Mouse (Mus musculus) embryonic facial prominence, embryonic 13.5 days (tissue): ENCODE results near the gene Tubg2. TPM values are rescaled to one million over a fixed set of nuclear protein-coding genes. Genes with fewer than 3 reads are reported as not detected.
"Not testable (repeated sequence)": the region's sequence is repeated elsewhere in the genome, so short reads cannot be mapped to it uniquely, and the experiment has no call there.

ENCODE experiments used
- ATAC-seq: fragments of 200-750 bp; cut with Nextera tagmentation; 2 replicates; pipeline ENCODE4 v1.8.0; 2017; ENCODE audit warnings: low read depth; ENCODE audit not compliant: insufficient number of reproducible peaks, insufficient read depth, low FRiP score, low TSS enrichment
- H3K27ac ChIP-seq: fragments of 300-500 bp; sonication (generic); 2 replicates; pipeline ENCODE4 v1.5.1; 2015; ENCODE audit warnings: moderate library complexity, mild to moderate bottlenecking, inconsistent platforms
- H3K27me3 ChIP-seq: fragments of 300-500 bp; sonication (generic); 2 replicates; pipeline ENCODE4 v1.6.1; 2015; ENCODE audit warnings: mild to moderate bottlenecking, inconsistent platforms
- H3K36me3 ChIP-seq: fragments of 300-500 bp; sonication (generic); 2 replicates; pipeline ENCODE4 v1.6.1; 2015; ENCODE audit warnings: mild to moderate bottlenecking, inconsistent platforms
- H3K4me1 ChIP-seq: fragments of 300-500 bp; sonication (generic); 2 replicates; pipeline ENCODE4 v1.6.1; 2015; ENCODE audit warnings: inconsistent platforms
- H3K4me2 ChIP-seq: fragments of 300-500 bp; sonication (generic); 2 replicates; pipeline ENCODE4 v1.6.1; 2015; ENCODE audit warnings: moderate library complexity, mild to moderate bottlenecking, inconsistent platforms
- H3K4me3 ChIP-seq: fragments of 300-500 bp; sonication (generic); 2 replicates; pipeline ENCODE4 v1.5.1; 2015; ENCODE audit warnings: mild to moderate bottlenecking, inconsistent platforms
- H3K9ac ChIP-seq: fragments of 300-500 bp; sonication (generic); 2 replicates; pipeline ENCODE4 v1.6.1; 2015; ENCODE audit warnings: mild to moderate bottlenecking, inconsistent platforms
- H3K9me3 ChIP-seq: fragments of 300-500 bp; sonication (generic); 2 replicates; pipeline ENCODE4 v1.6.1; 2016; ENCODE audit warnings: inconsistent platforms
- WGBS: fragments of 180-500 bp; shearing (Covaris S2); methylation state at CpG from one replicate; pipeline ENCODE4 v1.1.7; 2015; ENCODE audit warnings: mixed read lengths; 5-methylcytosine and 5-hydroxymethylcytosine counted together
- polyA plus RNA-seq: library from polyadenylated mRNA; unstranded; fragments of >200 nt; fragmentation: Nextera tagmentation; extraction: Ambion mirVana; gene quantifications from 2 replicates; pipeline ENCODE4 v1.2.1, GENCODE M21; 2015

Gene Tubg2
- polyA plus RNA-seq, 1 experiment from 2014 or later: 12.6 TPM

DNA sequence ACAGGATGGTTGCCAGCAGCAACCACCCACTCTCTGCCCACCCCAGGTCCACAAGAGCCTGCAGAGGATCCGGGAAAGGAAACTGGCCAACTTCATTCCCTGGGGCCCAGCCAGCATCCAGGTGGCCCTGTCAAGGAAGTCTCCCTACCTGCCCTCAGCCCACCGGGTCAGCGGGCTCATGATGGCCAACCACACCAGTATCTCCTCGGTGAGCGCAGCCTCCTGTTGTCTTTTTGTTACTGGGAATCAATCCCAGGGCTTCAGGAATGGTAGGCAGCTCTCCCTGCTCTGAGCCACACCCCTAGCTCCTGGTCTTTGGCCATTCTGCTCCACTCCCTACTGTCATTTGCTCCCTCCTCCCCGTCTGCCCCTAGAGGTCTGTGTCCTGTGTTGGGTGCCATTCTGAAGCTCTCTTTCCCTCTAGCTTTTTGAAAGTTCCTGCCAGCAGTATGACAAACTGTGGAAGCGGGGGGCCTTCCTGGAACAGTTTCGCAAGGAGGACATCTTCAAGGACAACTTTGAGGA is 5.3 kb downstream of the Tubg2 start:
- Histone ChIP-seq H3K4me1 (peaks cover 27% of the 10 kb centered on the region), H3K36me3 (peaks cover 35% of the 10 kb centered on the region), H3K27me3 (peaks cover 46% of the 10 kb centered on the region)
- not testable (repeated sequence) for H3K4me3 ChIP-seq, H3K4me2 ChIP-seq, ATAC-seq, H3K9ac ChIP-seq, H3K27ac ChIP-seq, H3K9me3 ChIP-seq
- 83% methylated on average over 8 of the region's 8 CpGs for WGBS

DNA sequence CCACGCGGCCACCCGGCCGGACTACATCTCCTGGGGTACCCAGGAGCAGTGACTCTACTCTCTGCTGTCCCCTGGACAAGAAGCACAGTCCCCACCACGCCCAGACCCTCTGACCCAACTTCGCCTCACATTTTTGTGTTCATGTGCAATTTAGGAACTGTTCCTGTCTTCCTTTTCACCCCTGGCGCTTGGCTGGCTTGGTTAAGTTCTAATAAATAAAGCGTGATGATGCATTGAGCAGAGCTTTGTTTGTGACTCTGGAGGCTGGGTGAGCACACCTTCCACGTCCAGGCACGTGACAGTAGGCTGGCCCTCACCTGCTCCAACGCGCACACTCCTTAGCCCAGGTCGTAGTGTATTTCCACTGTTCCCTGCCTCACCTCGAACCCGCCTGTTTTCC is 5.8 kb downstream of the Tubg2 start:
- 83% methylated on average over 15 of the region's 15 CpGs for WGBS
- no peak overlapping the region for H3K9ac ChIP-seq
- H3K27me3 ChIP-seq: peaks cover 51% of the 10 kb centered on the region
- no peak overlapping the region for H3K27ac ChIP-seq
- peaks cover 40% of the 10 kb centered on the region for H3K36me3 ChIP-seq
- H3K4me3 ChIP-seq: no peak overlapping the region
- H3K4me1 ChIP-seq: peaks cover 23% of the 10 kb centered on the region
- H3K9me3 ChIP-seq: no peaks in the 10 kb centered on the region
- no peak for ATAC-seq
- H3K4me2 ChIP-seq: no peak overlapping the region

DNA sequence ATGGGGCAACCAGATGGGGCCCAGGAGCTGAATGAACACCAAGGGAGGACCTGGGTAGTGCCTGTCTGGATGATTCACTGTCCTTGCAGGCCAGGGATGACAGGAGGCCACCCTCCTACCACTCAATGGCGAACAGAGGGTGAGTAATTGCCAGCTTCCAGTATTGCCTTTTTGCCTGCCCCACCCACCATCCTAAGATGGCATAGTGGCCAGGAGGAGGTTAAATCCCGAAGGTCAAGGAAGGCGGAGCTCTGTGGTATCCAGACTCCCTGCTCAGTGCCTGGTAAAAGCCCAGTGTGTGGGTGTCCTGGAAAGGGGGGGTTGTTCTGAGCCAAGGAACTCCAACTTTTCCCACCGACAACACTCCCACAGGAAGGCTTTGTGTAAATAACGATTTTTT is 6.6 kb downstream of the Tubg2 start:
- Histone ChIP-seq H3K4me1 (peaks cover 23% of the 10 kb centered on the region), H3K4me3 (no peak overlapping the region), H3K27me3 (peaks cover 58% of the 10 kb centered on the region), H3K36me3 (peaks cover 46% of the 10 kb centered on the region), H3K9me3 (no peaks in the 10 kb centered on the region), H3K27ac (no peak overlapping the region), H3K4me2 (no peak overlapping the region), H3K9ac (no peak overlapping the region)
- ATAC-seq: no peak
- WGBS: 56% methylated on average over 5 of the region's 5 CpGs

DNA sequence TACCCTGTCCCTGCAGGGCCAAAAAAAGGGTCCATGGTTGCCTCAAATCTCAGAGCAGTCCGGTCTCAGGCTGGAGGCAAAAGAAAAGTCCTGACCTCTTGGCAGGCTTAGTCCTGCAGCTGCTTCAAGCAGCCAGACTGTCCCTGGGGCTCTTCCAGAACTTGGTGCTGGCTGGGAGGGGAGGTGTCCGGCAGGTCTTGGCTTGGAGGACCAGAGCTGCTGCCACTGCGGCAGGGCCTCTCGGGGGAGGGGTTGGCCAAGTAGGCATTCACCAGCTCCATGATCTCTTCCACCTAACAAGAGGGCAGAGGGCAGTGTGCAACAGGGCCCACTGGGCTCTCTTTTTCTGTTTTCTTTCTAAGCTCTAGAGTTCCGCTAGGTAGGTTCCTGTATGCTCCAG is 7.1 kb downstream of the Tubg2 start:
- H3K36me3 ChIP-seq: peaks cover 51% of the 10 kb centered on the region
- WGBS: 59% methylated on average over 5 of the region's 5 CpGs

DNA sequence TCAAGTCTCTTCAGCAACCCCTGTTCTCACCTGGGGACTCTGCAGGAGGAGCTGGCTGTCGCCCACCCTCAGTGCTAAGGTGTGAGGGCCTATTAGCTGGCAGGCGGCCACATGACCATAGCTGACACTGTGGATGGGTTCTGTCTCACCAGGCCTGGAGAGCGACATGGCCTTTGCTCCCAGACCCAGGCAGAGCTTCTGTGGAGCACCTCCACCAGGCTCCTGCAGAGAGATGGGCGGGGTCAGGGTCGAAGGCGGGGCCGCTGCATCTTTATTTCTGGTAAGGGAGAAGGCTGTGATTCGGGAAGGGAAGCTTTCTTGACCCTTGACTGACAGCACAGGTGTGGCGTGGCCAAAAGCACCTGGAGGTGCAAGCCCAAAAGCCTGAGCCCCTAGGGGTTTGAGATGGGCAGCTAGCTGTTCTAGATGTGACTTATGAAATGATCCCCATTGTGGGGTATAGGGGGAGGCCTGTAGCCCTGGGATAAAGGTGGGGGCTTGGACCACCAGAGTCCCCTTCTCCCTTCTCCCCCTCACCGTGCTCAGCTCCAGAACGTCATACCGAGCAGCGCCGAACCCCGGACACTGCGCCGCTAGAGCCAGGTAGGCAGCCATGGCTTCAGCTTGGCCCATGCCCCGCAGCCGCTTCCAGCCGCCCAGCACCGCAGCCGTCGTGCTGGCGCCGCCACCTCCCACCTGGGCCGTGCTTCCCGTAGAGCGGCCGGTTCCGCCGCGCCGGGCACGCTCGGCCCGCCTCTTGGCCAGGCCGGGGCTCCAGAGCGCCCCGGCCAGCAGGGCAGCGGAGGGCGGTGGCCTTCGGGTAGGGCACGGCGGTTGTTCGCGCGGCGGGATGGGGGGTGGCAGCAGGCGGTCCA is 8.0 kb downstream of the Tubg2 start:
- ATAC-seq: no peak
- peak overlapping the region; percentile 68 for H3K9ac ChIP-seq
- H3K9me3 ChIP-seq: no peaks in the 10 kb centered on the region
- peaks cover 53% of the 10 kb centered on the region for H3K36me3 ChIP-seq
- peak overlapping the region; percentile 70 for H3K4me2 ChIP-seq
- no peak overlapping the region for H3K27ac ChIP-seq
- H3K27me3 ChIP-seq: peaks cover 72% of the 10 kb centered on the region
- H3K4me1 ChIP-seq: peaks cover 34% of the 10 kb centered on the region
- 9% methylated on average over 49 of the region's 49 CpGs for WGBS
- H3K4me3 ChIP-seq: peak overlapping the region; percentile 42

More for the DNA sequence above, 7.1 kb downstream of the Tubg2 start:
- H3K27me3 ChIP-seq: peaks cover 63% of the 10 kb centered on the region
- H3K4me2 ChIP-seq: no peak overlapping the region
- no peak for ATAC-seq
- H3K4me3 ChIP-seq: no peak overlapping the region
- H3K27ac ChIP-seq: no peak overlapping the region
- H3K9me3 ChIP-seq: no peaks in the 10 kb centered on the region
- H3K4me1 ChIP-seq: peaks cover 25% of the 10 kb centered on the region
- no peak overlapping the region for H3K9ac ChIP-seq

DNA sequence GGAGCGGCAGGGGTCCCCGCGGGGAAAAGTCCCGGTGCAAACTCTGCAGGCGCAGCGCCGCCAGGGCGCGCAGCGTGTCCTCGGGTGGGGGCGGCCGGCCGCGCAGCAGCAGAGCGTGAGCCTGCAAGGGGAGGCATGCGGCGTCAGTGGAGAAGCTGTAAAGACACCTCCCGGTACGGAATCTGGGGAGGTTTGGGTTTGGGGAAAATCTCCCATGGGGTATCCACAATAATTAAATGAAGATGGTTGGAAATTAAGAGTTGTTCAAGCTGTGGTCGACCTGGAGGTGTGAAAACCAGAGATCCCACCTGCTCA is 8.6 kb downstream of the Tubg2 start:
- WGBS: 5% methylated on average over 21 of the region's 21 CpGs
- Histone ChIP-seq H3K9me3 (no peaks in the 10 kb centered on the region), H3K4me3 (peak overlapping the region; percentile 42), H3K27me3 (peaks cover 78% of the 10 kb centered on the region), H3K4me2 (peak overlapping the region; percentile 70), H3K4me1 (peaks cover 39% of the 10 kb centered on the region), H3K36me3 (peaks cover 53% of the 10 kb centered on the region), H3K27ac (no peak overlapping the region), H3K9ac (peak overlapping the region; percentile 68)
- ATAC-seq: no peak

DNA sequence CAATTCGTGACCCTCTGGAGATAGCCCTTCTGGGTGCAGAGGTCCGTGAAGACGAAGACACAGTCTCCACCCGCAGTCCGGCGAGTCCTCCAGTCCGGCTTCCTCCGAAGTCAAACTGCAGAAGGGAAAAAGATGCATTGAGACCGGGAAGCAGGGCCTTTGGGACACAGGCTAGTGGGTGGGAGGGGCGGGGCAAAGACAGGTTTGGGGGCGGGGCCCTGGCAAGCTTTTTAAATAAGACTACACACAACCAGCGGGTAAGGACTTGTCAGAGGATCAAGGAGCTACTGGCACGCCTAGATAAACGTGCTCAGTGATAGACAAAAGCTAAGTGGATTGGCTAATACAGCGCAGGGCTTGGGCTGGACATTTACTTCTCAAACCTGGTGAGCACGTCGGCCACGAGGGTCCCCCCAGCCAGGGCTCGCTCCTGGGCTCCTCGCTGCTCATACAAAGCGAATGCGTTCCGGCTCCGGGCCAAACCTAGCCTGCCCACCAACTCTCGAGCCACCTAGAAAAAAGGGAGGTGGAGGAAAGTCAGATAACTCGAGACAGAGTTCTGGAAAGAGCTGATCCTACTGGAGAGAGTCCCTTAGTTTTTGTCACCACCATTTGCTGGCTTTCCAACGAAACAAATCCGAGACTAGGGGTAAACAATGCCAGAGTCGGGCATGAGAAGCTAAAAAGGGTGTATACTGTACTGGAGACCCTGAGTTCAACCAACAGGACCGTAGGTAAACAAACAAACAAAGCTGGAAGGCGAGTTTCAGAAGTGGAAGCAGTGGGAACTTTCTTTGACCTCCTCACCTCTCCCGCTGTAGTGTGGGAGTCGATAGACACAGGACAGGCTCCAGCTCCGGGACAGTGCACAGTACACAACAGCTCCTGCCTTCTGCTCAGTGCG is 9.2 kb downstream of the Tubg2 start:
- ATAC-seq: 0 out of 2 replicates have a peak, but pooled peaks have one; percentile 27
- peak overlapping the region; percentile 70 for H3K4me2 ChIP-seq
- H3K27me3 ChIP-seq: peaks cover 85% of the 10 kb centered on the region
- H3K4me3 ChIP-seq: peak overlapping the region; percentile 42
- H3K9me3 ChIP-seq: no peaks in the 10 kb centered on the region
- no peak overlapping the region for H3K9ac ChIP-seq
- H3K36me3 ChIP-seq: peaks cover 53% of the 10 kb centered on the region
- whole genome bisulfite sequencing: 15% methylated on average over 35 of the region's 35 CpGs
- peaks cover 45% of the 10 kb centered on the region for H3K4me1 ChIP-seq
- no peak overlapping the region for H3K27ac ChIP-seq

DNA sequence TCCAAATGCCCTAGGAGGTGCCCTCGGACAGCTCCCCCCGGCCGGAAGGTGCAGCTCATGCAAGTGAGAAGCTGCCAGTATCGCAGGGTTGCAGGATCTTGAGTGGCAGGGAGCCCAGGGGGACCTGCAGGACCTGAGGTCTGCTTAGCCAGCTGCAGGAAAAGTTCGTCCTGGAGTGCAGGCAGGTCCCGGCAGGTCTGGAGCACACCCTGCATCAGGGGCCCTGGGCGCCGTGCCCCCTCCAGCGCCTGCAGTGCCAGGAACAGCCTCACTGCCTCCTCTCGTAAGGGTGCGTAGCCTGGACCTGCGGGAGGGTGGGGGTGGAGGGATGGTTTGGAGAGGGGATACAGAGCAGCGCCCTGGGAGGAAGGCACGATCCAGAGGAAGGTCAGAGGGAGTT is 10.7 kb downstream of the Tubg2 start:
- H3K4me2 ChIP-seq: 0 out of 2 replicates have a peak overlapping the region, but pooled peaks have one; percentile 14
- H3K4me1 ChIP-seq: peaks cover 53% of the 10 kb centered on the region
- WGBS: 37% methylated on average over 14 of the region's 14 CpGs
- peak overlapping the region; percentile 7; the same call in 1 of the 2 replicates for H3K4me3 ChIP-seq
- H3K27ac ChIP-seq: no peak overlapping the region
- H3K9me3 ChIP-seq: no peaks in the 10 kb centered on the region
- peaks cover 92% of the 10 kb centered on the region for H3K27me3 ChIP-seq
- ATAC-seq: no peak
- peaks cover 49% of the 10 kb centered on the region for H3K36me3 ChIP-seq
- H3K9ac ChIP-seq: no peak overlapping the region

DNA sequence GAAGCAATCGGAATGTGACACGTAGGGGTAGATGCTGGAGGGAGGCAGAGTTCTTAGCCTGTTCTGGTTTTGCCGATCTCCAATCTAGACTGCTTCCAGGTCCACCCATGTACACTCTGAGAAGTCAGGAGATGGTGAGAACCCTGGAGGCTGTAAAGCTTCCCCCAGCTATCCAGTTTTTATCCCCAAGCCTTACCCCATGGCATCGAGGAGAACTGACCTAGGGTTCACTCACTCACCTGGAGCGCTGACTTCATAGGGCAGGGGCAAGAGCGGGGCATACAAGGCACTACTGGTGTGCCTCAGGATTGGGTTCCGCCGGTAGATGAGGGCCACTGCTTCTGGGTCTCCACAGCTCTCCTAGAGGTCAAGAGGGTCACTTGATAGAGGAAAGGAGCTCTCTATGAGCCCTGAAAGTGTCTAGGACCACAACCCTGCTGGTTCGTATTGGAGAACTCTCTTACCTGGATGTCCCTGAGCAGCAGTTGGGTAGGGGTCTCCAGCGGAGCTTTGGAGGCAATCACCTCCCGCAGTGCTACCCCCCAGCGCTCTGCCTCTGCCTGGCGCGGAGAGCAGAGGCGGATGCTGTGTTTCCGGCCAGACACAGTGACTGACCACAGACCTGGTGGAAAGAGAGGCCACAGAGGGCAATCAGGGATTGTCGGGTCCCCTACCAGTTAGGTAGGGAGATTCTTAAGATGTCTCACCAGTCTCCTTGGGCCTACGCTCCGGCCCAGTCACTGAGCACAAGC is 11.7 kb downstream of the Tubg2 start:
- WGBS: 50% methylated on average over 19 of the region's 19 CpGs
- H3K9me3 ChIP-seq: no peaks in the 10 kb centered on the region
- 0 out of 2 replicates have a peak overlapping the region, but pooled peaks have one; percentile 9 for H3K4me3 ChIP-seq
- H3K9ac ChIP-seq: no peak overlapping the region
- ATAC-seq: no peak
- no peak overlapping the region for H3K27ac ChIP-seq
- H3K4me1 ChIP-seq: peaks cover 60% of the 10 kb centered on the region
- peaks cover 39% of the 10 kb centered on the region for H3K36me3 ChIP-seq
- H3K27me3 ChIP-seq: peaks cover 83% of the 10 kb centered on the region
- no peak overlapping the region for H3K4me2 ChIP-seq

DNA sequence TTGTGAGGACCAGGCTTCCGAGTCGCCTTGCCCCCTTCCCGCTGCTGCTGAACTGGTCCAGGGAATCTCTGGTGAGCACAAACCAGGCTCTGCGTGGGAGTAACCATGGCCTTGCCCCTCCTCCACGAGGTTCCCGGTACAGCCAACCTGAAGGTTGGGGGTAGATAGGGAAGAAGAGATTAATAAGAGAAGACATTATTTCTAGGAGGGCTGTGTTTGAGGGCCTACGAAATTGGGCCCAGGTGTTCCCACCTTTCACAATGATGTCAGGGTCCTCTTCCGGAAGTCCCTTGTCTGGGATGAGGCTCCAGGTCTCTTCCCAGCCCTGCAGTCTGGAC is 12.2 kb downstream of the Tubg2 start:
- Histone ChIP-seq H3K9ac (no peak overlapping the region), H3K36me3 (peaks cover 35% of the 10 kb centered on the region), H3K4me2 (no peak overlapping the region), H3K4me3 (0 out of 2 replicates have a peak overlapping the region, but pooled peaks have one; percentile 1), H3K27me3 (peaks cover 79% of the 10 kb centered on the region), H3K4me1 (peaks cover 63% of the 10 kb centered on the region), H3K9me3 (no peaks in the 10 kb centered on the region), H3K27ac (no peak overlapping the region)
- ATAC-seq: no peak
- WGBS: 51% methylated on average over 8 of the region's 8 CpGs
